Mouse (Mus musculus) hindbrain, embryonic 13.5 days (tissue): ENCODE data around the gene Tspear. TPM values are rescaled to one million over a fixed set of nuclear protein-coding genes. Genes with fewer than 3 reads are reported as not detected.

Experiments used
- ATAC-seq: fragments of 200-750 bp; cut with Nextera tagmentation; 2 replicates; pipeline ENCODE4 v1.8.0; 2017; ENCODE audit warnings: moderate TSS enrichment; ENCODE audit not compliant: low FRiP score
- H3K27ac ChIP-seq: fragments of 300-500 bp; sonication (generic); 2 replicates; pipeline ENCODE4 v1.5.1; 2015; ENCODE audit warnings: inconsistent platforms, mild to moderate bottlenecking, moderate library complexity
- H3K27me3 ChIP-seq: fragments of 300-500 bp; sonication (generic); 2 replicates; pipeline ENCODE4 v1.6.1; 2015; ENCODE audit warnings: mild to moderate bottlenecking, inconsistent platforms
- H3K36me3 ChIP-seq: fragments of 300-500 bp; sonication (generic); 2 replicates; pipeline ENCODE4 v1.6.1; 2015; ENCODE audit warnings: mild to moderate bottlenecking, inconsistent platforms
- H3K4me1 ChIP-seq: fragments of 300-500 bp; sonication (generic); replicated peaks from 2 replicates; pipeline ENCODE4 v1.6.1; 2015; ENCODE audit warnings: inconsistent platforms
- H3K4me2 ChIP-seq: fragments of 300-500 bp; sonication (generic); 2 replicates; pipeline ENCODE4 v1.6.1; 2015; ENCODE audit warnings: inconsistent platforms, mild to moderate bottlenecking, moderate library complexity
- H3K4me3 ChIP-seq: fragments of 300-500 bp; sonication (generic); 2 replicates; pipeline ENCODE4 v1.5.1; 2015; ENCODE audit warnings: mild to moderate bottlenecking, inconsistent platforms
- H3K9ac ChIP-seq: fragments of 300-500 bp; sonication (generic); 2 replicates; pipeline ENCODE4 v1.6.1; 2015; ENCODE audit warnings: mild to moderate bottlenecking, inconsistent platforms
- H3K9me3 ChIP-seq: fragments of 300-500 bp; sonication (generic); 2 replicates; pipeline ENCODE4 v1.6.1; 2016; ENCODE audit warnings: inconsistent platforms
- WGBS: fragments of 180-500 bp; shearing (Covaris S2); methylation state at CpG from one replicate; pipeline ENCODE4 v1.1.7; 2015; 5-methylcytosine and 5-hydroxymethylcytosine counted together
- polyA plus RNA-seq: library from polyadenylated mRNA; unstranded; fragments of >200 nt; fragmentation: Nextera tagmentation; extraction: Ambion mirVana; gene quantifications from 2 replicates; pipeline ENCODE4 v1.2.1, GENCODE M21; 2015

Gene Tspear
- polyA plus RNA-seq, 1 experiment from 2014 or later, result 0.82 TPM

- Histone ChIP-seq H3K9ac (peak overlapping the region; percentile 81), H3K27me3 (0 out of 2 replicates have a peak, but pooled peaks cover 5% of the 10 kb centered on the region), H3K9me3 (no peaks in the 10 kb centered on the region), H3K27ac (no peak overlapping the region), H3K4me2 (peak overlapping the region; percentile 75), H3K4me1 (peaks cover 29% of the 10 kb centered on the region), H3K36me3 (0 out of 2 replicates have a peak, but pooled peaks cover 3% of the 10 kb centered on the region), H3K4me3 (peak overlapping the region; percentile 58)
- no peak for ATAC-seq
- 85% methylated on average over 27 of the region's 27 CpGs for WGBS
Observed at GRCm38 (mm10) chr10:77900903-77901818, 214.8 kb downstream of the Tspear start.

GRCm38 (mm10) chr10:77901871-77902210 lies 215.5 kb downstream of the Tspear start:
- 0 out of 2 replicates have a peak, but pooled peaks cover 5% of the 10 kb centered on the region for H3K27me3 ChIP-seq
- H3K9me3 ChIP-seq, result no peaks in the 10 kb centered on the region
- 2% methylated on average over 14 of the region's 14 CpGs for WGBS
- peak overlapping the region; percentile 79 for H3K27ac ChIP-seq
- peak overlapping the region; percentile 75 for H3K4me2 ChIP-seq
- H3K9ac ChIP-seq, result peak overlapping the region; percentile 81
- peaks cover 27% of the 10 kb centered on the region for H3K4me1 ChIP-seq
- H3K4me3 ChIP-seq, result peak overlapping the region; percentile 58
- 0 out of 2 replicates have a peak, but pooled peaks cover 3% of the 10 kb centered on the region for H3K36me3 ChIP-seq
- ATAC-seq, result peak; percentile 26

- H3K9me3 ChIP-seq, result no peaks in the 10 kb centered on the region
- ATAC-seq, result peak; percentile 81
- H3K27me3 ChIP-seq, result 0 out of 2 replicates have a peak, but pooled peaks cover 5% of the 10 kb centered on the region
- H3K4me2 ChIP-seq, result peak within 1 kb of the TSS; percentile 75
- peak within 1 kb of the TSS; percentile 79 for H3K27ac ChIP-seq
- peaks cover 27% of the 10 kb centered on the region for H3K4me1 ChIP-seq
- H3K4me3 ChIP-seq, result peak within 1 kb of the TSS; percentile 58
- 0 out of 2 replicates have a peak, but pooled peaks cover 3% of the 10 kb centered on the region for H3K36me3 ChIP-seq
- under 1% methylated on average over 42 of the region's 46 CpGs for WGBS
- H3K9ac ChIP-seq, result peak within 1 kb of the TSS; percentile 81
Observed at GRCm38 (mm10) chr10:77902211-77902893, 216.0 kb downstream of the Tspear start, which contains the start of gene Lrrc3. TSS of gene Lrrc3 (minus strand) at chr10:77902536.

GRCm38 (mm10) chr10:77902894-77903715 lies 216.7 kb downstream of the Tspear start:
- 0 out of 2 replicates have a peak, but pooled peaks cover 3% of the 10 kb centered on the region for H3K36me3 ChIP-seq
- ATAC-seq, result peak; percentile 93
- peak overlapping the region; percentile 79; the same call in 1 of the 2 replicates for H3K27ac ChIP-seq
- 0 out of 2 replicates have a peak, but pooled peaks cover 5% of the 10 kb centered on the region for H3K27me3 ChIP-seq
- H3K4me3 ChIP-seq, result peak overlapping the region; percentile 58
- peaks cover 27% of the 10 kb centered on the region for H3K4me1 ChIP-seq
- H3K4me2 ChIP-seq, result peak overlapping the region; percentile 75
- no peaks in the 10 kb centered on the region for H3K9me3 ChIP-seq
- 7% methylated on average over 35 of the region's 35 CpGs for WGBS
- H3K9ac ChIP-seq, result peak overlapping the region; percentile 65

- 82% methylated on average over 7 of the region's 7 CpGs for WGBS
- no peak overlapping the region for H3K27ac ChIP-seq
- no peak overlapping the region for H3K9ac ChIP-seq
- no peaks in the 10 kb centered on the region for H3K27me3 ChIP-seq
- no peaks in the 10 kb centered on the region for H3K9me3 ChIP-seq
- no peaks in the 10 kb centered on the region for H3K36me3 ChIP-seq
- H3K4me1 ChIP-seq, result no peaks in the 10 kb centered on the region
- H3K4me3 ChIP-seq, result no peak overlapping the region
- ATAC-seq, result no peak
- H3K4me2 ChIP-seq, result no peak overlapping the region
Observed at GRCm38 (mm10) chr10:77912605-77913004, 226.2 kb downstream of the Tspear start.

DNA sequence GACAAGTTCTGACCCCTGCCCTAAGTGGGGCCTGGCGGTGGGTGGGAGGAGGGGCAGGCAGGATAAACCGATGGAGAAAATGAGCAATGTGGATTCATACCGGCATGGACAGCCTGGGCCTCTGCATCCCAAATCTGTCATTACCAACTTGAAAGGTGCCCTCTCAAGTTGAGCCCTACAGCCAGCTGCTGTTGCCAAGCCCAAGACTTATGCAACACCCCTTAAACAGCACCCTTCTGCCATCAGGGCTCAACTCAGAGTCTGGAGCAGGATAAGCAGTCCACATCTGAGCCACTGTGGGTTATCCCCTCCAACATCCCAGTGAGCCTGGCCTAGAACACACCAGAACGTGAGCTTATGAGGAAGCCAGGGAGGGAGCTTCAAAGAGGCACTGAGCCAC lies 226.9 kb downstream of the Tspear start:
- no peak for ATAC-seq

DNA sequence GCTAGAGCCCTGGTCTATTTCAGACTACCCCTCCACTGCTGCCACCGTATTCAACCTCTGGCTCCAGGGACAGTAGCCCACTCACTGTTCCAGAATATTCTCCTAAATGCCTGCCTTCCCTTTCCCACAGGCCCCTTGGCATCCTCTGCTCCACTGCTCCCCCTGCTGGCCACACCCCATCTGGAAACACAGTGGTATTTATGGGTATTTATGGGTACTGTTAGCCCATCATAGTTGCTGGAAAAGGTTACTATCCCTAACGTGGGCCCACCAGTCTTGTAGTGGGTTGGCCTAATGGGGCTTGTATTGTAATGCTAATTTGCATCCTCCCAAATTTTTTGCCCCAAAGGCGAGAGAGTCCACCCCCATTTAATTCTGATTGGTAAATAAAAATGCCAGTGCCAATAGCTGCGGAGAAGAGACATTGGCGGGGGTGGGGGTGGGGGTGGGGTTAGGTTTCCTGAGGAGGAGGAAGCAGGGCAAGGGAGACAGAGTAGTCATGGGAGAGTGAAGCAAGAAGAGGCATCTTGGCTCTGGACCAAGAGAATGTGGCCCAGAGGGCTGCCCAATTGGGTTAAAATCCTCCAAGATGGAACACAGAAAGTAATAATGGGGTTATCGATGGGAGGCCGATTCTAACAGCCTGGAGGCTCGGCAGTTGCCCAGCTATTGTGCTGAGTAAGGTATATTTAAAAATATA lies 230.4 kb downstream of the Tspear start:
- no peak overlapping the region for H3K4me3 ChIP-seq
- no peaks in the 10 kb centered on the region for H3K4me1 ChIP-seq
- WGBS, result 59% methylated on average over 8 of the region's 8 CpGs
- no peak for ATAC-seq
- no peaks in the 10 kb centered on the region for H3K27me3 ChIP-seq
- no peak overlapping the region for H3K9ac ChIP-seq
- no peak overlapping the region for H3K27ac ChIP-seq
- H3K4me2 ChIP-seq, result no peak overlapping the region
- no peaks in the 10 kb centered on the region for H3K36me3 ChIP-seq
- H3K9me3 ChIP-seq, result no peaks in the 10 kb centered on the region

More for the DNA sequence above, 226.9 kb downstream of the Tspear start:
- Histone ChIP-seq H3K9ac (no peak overlapping the region), H3K9me3 (no peaks in the 10 kb centered on the region), H3K27ac (no peak overlapping the region), H3K4me1 (no peaks in the 10 kb centered on the region), H3K4me3 (no peak overlapping the region), H3K27me3 (no peaks in the 10 kb centered on the region), H3K4me2 (no peak overlapping the region), H3K36me3 (no peaks in the 10 kb centered on the region)
- 86% methylated on average over 4 of the region's 4 CpGs for WGBS

- Histone ChIP-seq H3K4me1 (no peaks in the 10 kb centered on the region), H3K27me3 (no peaks in the 10 kb centered on the region), H3K27ac (no peak overlapping the region), H3K4me2 (no peak overlapping the region), H3K36me3 (no peaks in the 10 kb centered on the region), H3K9me3 (no peaks in the 10 kb centered on the region), H3K9ac (no peak overlapping the region), H3K4me3 (no peak overlapping the region)
- WGBS, result 81% methylated on average over 5 of the region's 5 CpGs
- ATAC-seq, result no peak
Observed at GRCm38 (mm10) chr10:77921009-77921408, 234.6 kb downstream of the Tspear start.

- no peak overlapping the region for H3K4me3 ChIP-seq
- H3K36me3 ChIP-seq, result no peaks in the 10 kb centered on the region
- H3K4me1 ChIP-seq, result no peaks in the 10 kb centered on the region
- H3K9me3 ChIP-seq, result no peaks in the 10 kb centered on the region
- H3K4me2 ChIP-seq, result no peak overlapping the region
- 84% methylated on average over 4 of the region's 4 CpGs for WGBS
- no peak overlapping the region for H3K27ac ChIP-seq
- ATAC-seq, result no peak
- H3K9ac ChIP-seq, result no peak overlapping the region
- H3K27me3 ChIP-seq, result no peaks in the 10 kb centered on the region
Observed at GRCm38 (mm10) chr10:77922681-77923080, 236.3 kb downstream of the Tspear start.

- no peaks in the 10 kb centered on the region for H3K27me3 ChIP-seq
- H3K36me3 ChIP-seq, result no peaks in the 10 kb centered on the region
- WGBS, result 51% methylated on average over 7 of the region's 7 CpGs
- no peaks in the 10 kb centered on the region for H3K9me3 ChIP-seq
- H3K27ac ChIP-seq, result no peak overlapping the region
- H3K4me3 ChIP-seq, result no peak overlapping the region
- H3K9ac ChIP-seq, result no peak overlapping the region
- no peaks in the 10 kb centered on the region for H3K4me1 ChIP-seq
- no peak for ATAC-seq
- H3K4me2 ChIP-seq, result no peak overlapping the region
Observed at GRCm38 (mm10) chr10:77926140-77926539, 239.8 kb downstream of the Tspear start.

GRCm38 (mm10) chr10:77927375-77927774 lies 241.0 kb downstream of the Tspear start:
- Histone ChIP-seq H3K9ac (no peak overlapping the region), H3K4me1 (no peaks in the 10 kb centered on the region), H3K27me3 (no peaks in the 10 kb centered on the region), H3K9me3 (no peaks in the 10 kb centered on the region), H3K4me2 (no peak overlapping the region), H3K27ac (no peak overlapping the region), H3K4me3 (no peak overlapping the region), H3K36me3 (no peaks in the 10 kb centered on the region)
- 90% methylated on average over 10 of the region's 10 CpGs for WGBS
- no peak for ATAC-seq
